Mouse (Mus musculus) midbrain, embryonic 11.5 days (tissue): ENCODE data around the gene Adrm1. TPM values are rescaled to one million over a fixed set of nuclear protein-coding genes. Genes with fewer than 3 reads are reported as not detected.

ENCODE experiments used
- ATAC-seq: fragments of 200-750 bp; cut with Nextera tagmentation; 2 replicates; pipeline ENCODE4 v1.8.0; 2017; ENCODE audit warnings: moderate TSS enrichment, moderate library complexity; ENCODE audit not compliant: low FRiP score
- DNase-seq: peaks from one replicate; pipeline ENCODE4 v3.0.0; 2015; ENCODE audit warnings: low spot score; ENCODE audit errors: missing footprints
- H3K27ac ChIP-seq: fragments of 300-500 bp; sonication (generic); 2 replicates; pipeline ENCODE4 v1.5.1; 2014; ENCODE audit warnings: low read depth, low read length
- H3K27me3 ChIP-seq: fragments of 300-500 bp; sonication (generic); 2 replicates; pipeline ENCODE4 v1.6.1; 2014; ENCODE audit warnings: mild to moderate bottlenecking, low read length, moderate library complexity, mixed read lengths; ENCODE audit not compliant: control insufficient read depth, insufficient read depth
- H3K36me3 ChIP-seq: fragments of 300-500 bp; sonication (generic); 2 replicates; pipeline ENCODE4 v1.6.1; 2014; ENCODE audit warnings: mild to moderate bottlenecking, low read length, moderate library complexity, mixed read lengths; ENCODE audit not compliant: control insufficient read depth, insufficient read depth
- H3K4me1 ChIP-seq: fragments of 300-500 bp; sonication (generic); 2 replicates; pipeline ENCODE4 v1.6.1; 2014; ENCODE audit warnings: low read length; ENCODE audit not compliant: control insufficient read depth, insufficient read depth
- H3K4me2 ChIP-seq: fragments of 300-500 bp; sonication (generic); 2 replicates; pipeline ENCODE4 v1.6.1; 2014; ENCODE audit warnings: mild to moderate bottlenecking, moderate library complexity
- H3K4me3 ChIP-seq: fragments of 300-500 bp; sonication (generic); 2 replicates; pipeline ENCODE4 v1.5.1; 2014; ENCODE audit warnings: low read depth, low read length
- H3K9ac ChIP-seq: fragments of 300-500 bp; sonication (generic); 2 replicates; pipeline ENCODE4 v1.6.1; 2014; ENCODE audit warnings: low read length
- H3K9me3 ChIP-seq: fragments of 300-500 bp; sonication (generic); 2 replicates; pipeline ENCODE4 v1.6.1; 2016; ENCODE audit warnings: low read length; ENCODE audit not compliant: control insufficient read depth
- WGBS: fragments of 180-500 bp; shearing (Covaris S2); extraction: QIAGEN DNeasy Blood & Tissue Kit; methylation state at CpG from one replicate; pipeline ENCODE4 v1.1.7; 2014; 5-methylcytosine and 5-hydroxymethylcytosine counted together
- polyA plus RNA-seq: library from polyadenylated mRNA; unstranded; fragments of >200 nt; fragmentation: Nextera tagmentation; extraction: Ambion mirVana; gene quantifications from 2 replicates; pipeline ENCODE4 v1.2.1, GENCODE M21; 2014

Adrm1 gene
- polyA plus RNA-seq, 1 experiment from 2014 or later = 170 TPM

DNA sequence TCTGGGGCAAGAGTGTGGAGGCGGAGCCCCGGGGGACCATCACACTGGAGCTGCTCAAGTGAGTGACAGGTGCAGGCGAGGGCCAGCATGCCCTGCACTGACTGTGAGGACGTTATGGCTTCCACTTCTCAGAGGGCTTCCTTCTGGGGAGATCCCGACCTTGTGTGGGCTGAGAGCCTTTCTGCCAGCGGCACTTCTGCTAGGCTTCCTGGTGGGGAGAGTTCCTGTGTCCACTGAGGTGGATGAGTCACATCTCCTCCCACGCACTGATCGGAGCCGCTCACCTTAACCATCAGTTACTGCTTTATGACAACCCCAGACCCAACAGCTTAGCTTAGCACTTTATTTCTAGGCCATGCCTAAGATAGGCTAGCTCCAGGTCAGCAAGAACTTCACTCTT, 22.7 kb upstream of the Adrm1 start:
- Histone ChIP-seq H3K27me3 (no peaks in the 10 kb centered on the region), H3K4me1 (no peaks in the 10 kb centered on the region), H3K4me3 (no peak overlapping the region), H3K9me3 (no peaks in the 10 kb centered on the region), H3K4me2 (no peak overlapping the region), H3K27ac (no peak overlapping the region), H3K9ac (no peak overlapping the region), H3K36me3 (peaks cover 13% of the 10 kb centered on the region; the same call in 1 of the 2 replicates)
- DNase-seq = no peak
- no peak for ATAC-seq
- WGBS = 88% methylated on average over 9 of the region's 9 CpGs

DNA sequence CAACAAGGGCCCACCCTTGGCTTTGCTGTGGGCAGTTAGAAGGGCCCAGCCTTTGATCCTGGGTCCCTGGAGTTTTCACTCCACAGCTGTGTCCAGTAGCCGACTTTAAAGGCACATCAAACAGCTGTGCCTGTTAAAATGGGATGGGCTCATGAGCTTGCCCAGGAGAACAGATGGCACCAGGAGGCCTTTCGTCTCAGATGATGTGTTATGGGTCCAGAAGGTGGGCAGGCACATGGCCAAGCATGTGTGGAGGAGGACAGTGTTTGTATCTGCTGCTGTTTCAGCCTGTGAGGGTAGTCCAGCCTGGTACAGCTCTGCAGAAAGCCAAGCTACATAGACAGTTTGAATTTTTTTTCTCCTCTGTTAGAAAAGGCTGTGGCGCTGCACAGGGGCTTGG, 16.5 kb upstream of the Adrm1 start:
- H3K27ac ChIP-seq = no peak overlapping the region
- ATAC-seq (no peak), DNase-seq (no peak)
- no peak overlapping the region for H3K4me2 ChIP-seq
- peaks cover 15% of the 10 kb centered on the region; the same call in 1 of the 2 replicates for H3K36me3 ChIP-seq
- whole genome bisulfite sequencing = 84% methylated on average over 3 of the region's 3 CpGs
- H3K4me3 ChIP-seq = no peak overlapping the region
- H3K9me3 ChIP-seq = no peaks in the 10 kb centered on the region
- no peaks in the 10 kb centered on the region for H3K4me1 ChIP-seq
- H3K27me3 ChIP-seq = no peaks in the 10 kb centered on the region
- no peak overlapping the region for H3K9ac ChIP-seq

DNA sequence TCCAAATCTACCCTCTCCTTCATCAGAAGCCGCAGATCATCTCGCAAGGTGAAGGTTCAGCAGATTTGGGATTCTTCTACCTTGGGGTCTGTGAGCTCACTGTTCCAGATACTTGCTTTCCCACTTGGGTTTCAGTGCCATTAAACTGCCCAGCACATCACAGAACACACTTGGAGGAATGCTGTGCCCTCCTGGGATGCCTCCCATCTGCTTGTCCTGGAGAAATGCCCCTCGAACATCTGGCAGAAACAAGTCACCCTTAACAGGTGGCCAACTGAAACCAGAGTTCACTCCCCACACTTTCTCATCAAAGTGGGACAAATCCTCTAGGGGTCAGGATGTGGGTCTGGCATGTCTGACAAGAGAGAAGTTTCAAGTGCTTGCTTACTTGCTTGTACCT, 12.7 kb upstream of the Adrm1 start:
- Histone ChIP-seq H3K9ac (no peak overlapping the region), H3K27me3 (no peaks in the 10 kb centered on the region), H3K36me3 (peaks cover 11% of the 10 kb centered on the region; the same call in 1 of the 2 replicates), H3K4me3 (no peak overlapping the region), H3K4me2 (no peak overlapping the region), H3K27ac (no peak overlapping the region), H3K9me3 (no peaks in the 10 kb centered on the region), H3K4me1 (no peaks in the 10 kb centered on the region)
- 93% methylated on average over 3 of the region's 3 CpGs for WGBS
- DNase-seq = no peak
- no peak for ATAC-seq

DNA sequence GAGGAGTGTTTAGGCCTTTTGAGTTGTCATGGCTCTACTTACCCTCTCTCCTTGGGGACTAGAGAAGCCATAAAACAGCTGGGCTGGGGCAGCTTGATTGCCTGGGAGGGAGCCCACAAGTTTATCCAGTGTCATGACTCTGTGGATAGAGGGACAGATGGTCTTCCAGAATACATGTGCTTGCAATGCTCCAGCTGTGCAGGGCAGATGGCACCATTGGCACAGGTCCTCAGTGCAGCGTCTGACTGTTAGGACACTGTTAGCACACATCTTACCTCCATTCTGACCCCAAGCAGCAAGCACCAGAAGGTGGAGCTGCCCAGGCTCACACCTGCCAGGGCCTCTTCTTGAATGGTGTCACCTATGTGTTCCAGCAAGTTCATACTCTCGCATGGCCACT, 5.4 kb upstream of the Adrm1 start:
- DNase-seq (peak; percentile 75), ATAC-seq (no peak)
- 82% methylated on average over 2 of the region's 2 CpGs for WGBS
- no peaks in the 10 kb centered on the region for H3K4me1 ChIP-seq
- no peak overlapping the region for H3K4me3 ChIP-seq
- H3K9ac ChIP-seq = no peak overlapping the region
- H3K9me3 ChIP-seq = no peaks in the 10 kb centered on the region
- H3K4me2 ChIP-seq = no peak overlapping the region
- no peak overlapping the region for H3K27ac ChIP-seq
- H3K36me3 ChIP-seq = 0 out of 2 replicates have a peak, but pooled peaks cover 4% of the 10 kb centered on the region
- H3K27me3 ChIP-seq = no peaks in the 10 kb centered on the region

DNA sequence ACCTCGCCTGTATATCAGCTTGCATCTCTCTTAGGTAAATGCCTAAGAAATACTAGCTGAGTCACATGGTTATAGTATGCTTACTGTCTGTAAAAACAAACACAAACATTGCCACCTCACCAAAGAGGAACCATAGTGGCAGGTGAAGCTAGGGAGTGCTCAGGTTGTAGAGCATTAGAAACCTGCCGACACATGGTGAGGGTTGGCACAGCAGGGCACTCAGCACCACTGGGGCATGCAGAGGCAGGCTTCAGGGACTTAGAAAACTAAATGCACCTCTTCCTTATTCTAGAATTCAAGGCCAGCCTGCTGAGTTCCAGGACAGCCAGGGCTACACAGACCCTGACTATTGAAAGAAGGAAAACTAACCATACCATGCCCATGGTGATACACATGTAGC, 4.4 kb upstream of the Adrm1 start:
- Histone ChIP-seq H3K4me3 (no peak overlapping the region), H3K9me3 (no peaks in the 10 kb centered on the region), H3K36me3 (0 out of 2 replicates have a peak, but pooled peaks cover 4% of the 10 kb centered on the region), H3K4me1 (no peaks in the 10 kb centered on the region), H3K27me3 (no peaks in the 10 kb centered on the region), H3K4me2 (no peak overlapping the region), H3K9ac (no peak overlapping the region), H3K27ac (no peak overlapping the region)
- ATAC-seq (no peak), DNase-seq (peak; percentile 65)
- WGBS = 86% methylated on average over 2 of the region's 2 CpGs

DNA sequence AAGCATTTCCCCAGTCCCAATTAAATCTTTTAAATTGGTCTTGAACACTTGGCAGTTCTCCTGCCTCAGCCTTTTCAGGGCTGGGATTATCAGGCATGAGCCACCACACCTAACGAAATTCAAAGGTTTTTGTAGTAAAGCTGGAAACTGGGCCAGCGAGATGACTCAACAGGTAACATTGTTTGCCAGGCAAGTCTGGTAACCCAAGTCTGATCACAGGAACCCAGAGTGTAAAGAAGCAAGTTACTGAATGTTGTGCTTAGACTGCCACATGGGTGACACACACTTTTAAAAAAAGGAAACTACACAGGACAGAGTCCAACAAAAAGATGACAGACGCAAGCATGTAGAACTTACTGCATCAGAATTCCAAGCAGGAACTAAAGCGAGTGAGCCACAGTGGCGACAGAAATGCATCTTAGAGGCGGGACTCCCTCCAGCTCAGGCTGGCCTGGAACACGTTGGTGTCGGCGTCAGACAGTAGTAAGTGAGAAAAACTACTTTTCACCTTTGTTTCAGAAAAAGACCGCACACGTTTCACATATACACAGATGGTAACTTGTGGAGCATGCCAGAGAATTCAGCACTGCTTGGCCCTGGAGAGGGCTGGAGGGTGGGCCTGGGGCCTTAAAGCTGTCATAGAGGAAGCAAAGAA, 1.0 kb upstream of the Adrm1 start:
- peaks cover 9% of the 10 kb centered on the region; the same call in 1 of the 2 replicates for H3K36me3 ChIP-seq
- ATAC-seq (no peak), DNase-seq (no peak)
- H3K4me1 ChIP-seq = peaks cover 12% of the 10 kb centered on the region
- no peaks in the 10 kb centered on the region for H3K9me3 ChIP-seq
- H3K27me3 ChIP-seq = no peaks in the 10 kb centered on the region
- H3K4me2 ChIP-seq = no peak overlapping the region
- H3K27ac ChIP-seq = no peak overlapping the region
- 89% methylated on average over 11 of the region's 11 CpGs for WGBS
- no peak overlapping the region for H3K4me3 ChIP-seq
- H3K9ac ChIP-seq = no peak overlapping the region

DNA sequence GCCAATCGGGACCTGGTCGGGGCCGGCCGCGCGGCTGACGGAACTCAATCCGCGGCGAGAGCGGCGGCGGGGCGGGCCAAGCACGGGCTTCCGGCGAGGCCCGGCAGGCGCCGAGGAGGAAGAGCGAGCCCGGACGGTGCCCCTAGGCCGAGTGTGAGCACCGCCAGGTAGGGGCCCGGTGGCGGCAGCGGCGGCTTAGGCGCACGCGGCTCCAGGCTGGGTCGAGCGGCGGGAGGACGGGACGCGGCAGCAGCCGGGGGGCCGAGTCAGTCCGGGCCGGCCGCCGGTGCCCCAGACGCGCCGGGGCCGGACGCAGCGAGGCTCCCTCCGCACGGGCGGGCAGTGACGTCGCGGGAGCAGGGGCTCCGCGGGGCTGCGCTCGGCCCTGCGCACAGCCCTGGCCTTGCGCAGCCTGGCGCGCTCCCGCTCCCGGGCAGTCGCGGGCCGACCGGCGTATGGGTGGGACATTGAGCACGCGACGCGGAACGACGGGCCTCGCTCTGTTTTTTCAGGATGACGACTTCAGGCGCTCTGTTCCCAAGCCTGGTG, 311 bp downstream of the Adrm1 start:
- no peaks in the 10 kb centered on the region for H3K27me3 ChIP-seq
- H3K9me3 ChIP-seq = no peaks in the 10 kb centered on the region
- no peak for DNase-seq
- peaks cover 12% of the 10 kb centered on the region for H3K4me1 ChIP-seq
- WGBS = under 1% methylated on average over 75 of the region's 80 CpGs
- H3K4me3 ChIP-seq = peak overlapping the region; percentile 96
- peak; percentile 77 for ATAC-seq
- peak overlapping the region; percentile 74 for H3K27ac ChIP-seq
- peaks cover 17% of the 10 kb centered on the region; the same call in 1 of the 2 replicates for H3K36me3 ChIP-seq
- peak overlapping the region; percentile 99 for H3K4me2 ChIP-seq
- H3K9ac ChIP-seq = peak overlapping the region; percentile 94

DNA sequence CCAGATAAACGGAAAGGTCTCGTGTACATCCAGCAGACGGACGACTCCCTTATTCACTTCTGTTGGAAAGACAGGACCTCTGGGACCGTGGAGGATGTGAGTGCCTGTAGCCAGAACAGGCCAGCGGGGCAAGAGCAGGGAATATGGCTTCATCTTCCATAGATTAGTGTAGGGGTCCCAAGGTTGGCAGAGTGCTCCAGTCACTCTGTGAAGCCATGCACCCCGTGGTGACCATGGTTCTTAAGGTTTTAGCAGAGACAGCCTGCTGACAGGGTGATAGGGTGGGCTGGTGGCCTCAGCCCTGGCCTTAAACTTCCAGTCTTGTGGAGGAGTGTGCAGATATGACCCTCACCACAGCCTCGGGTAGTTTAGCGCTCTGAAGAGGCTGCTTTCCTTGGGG, 867 bp downstream of the Adrm1 start:
- peak overlapping the region; percentile 99 for H3K4me2 ChIP-seq
- H3K9ac ChIP-seq = peak overlapping the region; percentile 94
- DNase-seq = peak; percentile 88
- ATAC-seq = no peak
- 5% methylated on average over 8 of the region's 9 CpGs for WGBS
- H3K27ac ChIP-seq = no peak overlapping the region; the same call in 1 of the 2 replicates
- H3K4me1 ChIP-seq = peaks cover 12% of the 10 kb centered on the region
- peak overlapping the region; percentile 96 for H3K4me3 ChIP-seq
- no peaks in the 10 kb centered on the region for H3K9me3 ChIP-seq
- peaks cover 21% of the 10 kb centered on the region; the same call in 1 of the 2 replicates for H3K36me3 ChIP-seq
- no peaks in the 10 kb centered on the region for H3K27me3 ChIP-seq

DNA sequence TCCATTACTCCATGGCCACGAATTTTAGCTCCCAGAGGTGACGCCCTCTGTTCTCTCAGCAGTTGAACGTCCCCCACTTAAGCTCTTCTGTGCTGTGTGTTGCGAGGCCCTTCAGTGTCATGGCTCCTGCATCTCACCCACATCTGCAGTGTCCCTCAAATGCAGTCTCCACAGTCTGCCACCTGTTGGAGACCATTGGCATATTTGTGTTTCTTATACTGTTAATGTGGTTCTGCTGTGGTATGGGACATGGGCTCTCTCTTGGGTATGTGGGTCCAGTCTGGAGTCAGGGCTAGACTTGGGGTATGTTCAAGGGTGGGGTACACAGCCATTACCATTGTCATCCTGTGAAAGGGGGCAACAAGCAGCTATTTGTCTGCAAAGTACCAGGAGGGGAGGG, 1.9 kb downstream of the Adrm1 start:
- Histone ChIP-seq H3K27me3 (no peaks in the 10 kb centered on the region), H3K4me1 (peaks cover 12% of the 10 kb centered on the region), H3K4me2 (no peak overlapping the region), H3K27ac (no peak overlapping the region), H3K9me3 (no peaks in the 10 kb centered on the region), H3K9ac (no peak overlapping the region; the same call in 1 of the 2 replicates), H3K36me3 (peaks cover 30% of the 10 kb centered on the region), H3K4me3 (0 out of 2 replicates have a peak overlapping the region, but pooled peaks have one; percentile 96)
- ATAC-seq = no peak
- WGBS = 86% methylated on average over 4 of the region's 4 CpGs
- no peak for DNase-seq
